Mouse (Mus musculus): ENCODE measurements around the gene Tut1.

DNA sequence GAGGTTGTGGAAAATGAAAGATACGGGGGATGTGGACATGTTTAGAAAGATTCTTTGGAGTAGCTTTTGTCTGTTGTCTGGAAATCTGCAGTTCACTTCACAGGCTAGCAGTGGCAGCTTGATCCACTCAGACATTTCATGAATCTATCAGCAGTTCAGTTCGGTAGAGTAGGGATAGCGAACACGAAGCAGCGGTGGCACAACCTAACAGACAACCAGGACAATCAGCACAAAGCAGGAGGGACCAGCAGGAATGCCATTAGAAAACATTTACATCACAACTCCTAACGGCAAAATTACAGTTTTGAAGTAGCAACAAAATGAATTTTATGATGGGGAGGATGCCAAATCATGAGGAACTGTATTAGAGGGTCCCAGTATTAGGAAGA is 34.0 kb upstream of the Tut1 start:
- TF ChIP-seq CTCF (IDR thresholded peaks at IDR 0.05 in 2 of 3, conservative IDR thresholded peaks at IDR 0.05 in 1 of 3; ENCODE audit: control insufficient read depth in 1 of 3, insufficient read depth in 1 of 3, low read depth in 2 of 3, low read length in 3 of 3, poor library complexity in 1 of 3, severe bottlenecking in 1 of 3) (no peak), EP300 (IDR thresholded peaks at IDR 0.05; ENCODE audit: low read depth in 1 of 2, low read length in 2 of 2) (no peak), E2F4 (IDR thresholded peaks at IDR 0.05; ENCODE audit: borderline replicate concordance, low read depth, low read length) (no peak), RAD21 (IDR thresholded peaks at IDR 0.05; ENCODE audit: low read depth, low read length) (no peak)

Data from MEL (cell line).